Mouse (Mus musculus) myocyte (in vitro differentiated cells): ENCODE measurements around the gene Vmn2r106. TPM values are rescaled to one million over a fixed set of nuclear protein-coding genes. Genes with fewer than 3 reads are reported as not detected.

Experiments used
- H3K27me3 ChIP-seq: one replicate; pipeline ENCODE4 v1.6.1; 2011; ENCODE audit not compliant: control insufficient read depth, insufficient read depth, insufficient read length
- H3K36me3 ChIP-seq: one replicate; pipeline ENCODE4 v1.6.1; 2011; ENCODE audit not compliant: control insufficient read depth, insufficient read depth
- H3K4me2 ChIP-seq: one replicate; pipeline ENCODE4 v1.6.1; 2011; ENCODE audit warnings: low read depth, control low read depth
- H3K4me3 ChIP-seq: one replicate; pipeline ENCODE4 v1.5.1; 2011; ENCODE audit warnings: mild to moderate bottlenecking, control low read depth, moderate library complexity
- H3K79me2 ChIP-seq: one replicate; pipeline ENCODE4 v1.6.1; 2011; ENCODE audit not compliant: control insufficient read depth, insufficient read depth
- H3ac ChIP-seq: one replicate; pipeline ENCODE4 v1.6.1; 2011; ENCODE audit not compliant: control insufficient read depth, insufficient read length
- CEBPB ChIP-seq: IDR thresholded peaks from 2 replicates; pipeline ENCODE4 v1.6.1; 2011; ENCODE audit warnings: mild to moderate bottlenecking, moderate library complexity; ENCODE audit not compliant: poor library complexity, insufficient read depth, severe bottlenecking
- E2F4 ChIP-seq: IDR thresholded peaks from one replicate; pipeline ENCODE4 v1.6.1; 2011; ENCODE audit warnings: mild to moderate bottlenecking, control low read depth, moderate library complexity; ENCODE audit not compliant: insufficient read depth
- MAX ChIP-seq: IDR thresholded peaks from one replicate; pipeline ENCODE4 v1.6.1; 2011; ENCODE audit warnings: low read depth, mild to moderate bottlenecking, control low read depth
- MYOD1 ChIP-seq, 3 experiments: IDR thresholded peaks; one replicate each; pipeline ENCODE4 v1.6.1; 2011; ENCODE audit warnings: control low read depth in 2 of 3, low read depth in 2 of 3, mild to moderate bottlenecking in 2 of 3, moderate library complexity in 1 of 3; ENCODE audit not compliant: insufficient read length in 2 of 3, control insufficient read depth in 1 of 3
- MYOG ChIP-seq, 3 experiments: IDR thresholded peaks; one replicate each; pipeline ENCODE4 v1.6.1; 2011; ENCODE audit warnings: control low read depth in 2 of 3, low read depth in 2 of 3, mild to moderate bottlenecking in 2 of 3; ENCODE audit not compliant: insufficient read length in 2 of 3, control insufficient read depth in 1 of 3, insufficient read depth in 1 of 3
- POLR2A ChIP-seq: IDR thresholded peaks from one replicate; pipeline ENCODE4 v1.6.1; 2011; ENCODE audit warnings: low read depth, mild to moderate bottlenecking, control low read depth, moderate library complexity; ENCODE audit not compliant: insufficient read length
- POLR2AphosphoS2 ChIP-seq: IDR thresholded peaks from one replicate; pipeline ENCODE4 v1.6.1; 2011; ENCODE audit warnings: low read depth, control low read depth; ENCODE audit not compliant: insufficient read length
- REST ChIP-seq: IDR thresholded peaks from one replicate; pipeline ENCODE4 v1.6.1; 2011; ENCODE audit warnings: mild to moderate bottlenecking, control low read depth, moderate library complexity; ENCODE audit not compliant: insufficient read depth, insufficient read length
- SRF ChIP-seq: IDR thresholded peaks from one replicate; pipeline ENCODE4 v1.6.1; 2011; ENCODE audit warnings: low read depth; ENCODE audit not compliant: control insufficient read depth, insufficient read length
- TCF12 ChIP-seq: IDR thresholded peaks from one replicate; pipeline ENCODE4 v1.6.1; 2011; ENCODE audit warnings: mild to moderate bottlenecking, control low read depth; ENCODE audit not compliant: poor library complexity, insufficient read depth, severe bottlenecking
- TCF3 ChIP-seq: IDR thresholded peaks from one replicate; pipeline ENCODE4 v1.6.1; 2011; ENCODE audit warnings: low read depth, control low read depth; ENCODE audit not compliant: insufficient read length
- USF1 ChIP-seq: IDR thresholded peaks from one replicate; pipeline ENCODE4 v1.6.1; 2011; ENCODE audit warnings: low read depth, mild to moderate bottlenecking, control low read depth, moderate library complexity
- polyA plus RNA-seq: library from polyadenylated mRNA; unstranded; fragments of >200 nt; fragmentation: generic; extraction: Trizol; gene quantifications from one replicate; pipeline ENCODE4 v1.2.1, GENCODE M21; 2012; ENCODE audit warnings: missing spikeins

Vmn2r106 gene
- not detected for polyA plus RNA-seq

DNA sequence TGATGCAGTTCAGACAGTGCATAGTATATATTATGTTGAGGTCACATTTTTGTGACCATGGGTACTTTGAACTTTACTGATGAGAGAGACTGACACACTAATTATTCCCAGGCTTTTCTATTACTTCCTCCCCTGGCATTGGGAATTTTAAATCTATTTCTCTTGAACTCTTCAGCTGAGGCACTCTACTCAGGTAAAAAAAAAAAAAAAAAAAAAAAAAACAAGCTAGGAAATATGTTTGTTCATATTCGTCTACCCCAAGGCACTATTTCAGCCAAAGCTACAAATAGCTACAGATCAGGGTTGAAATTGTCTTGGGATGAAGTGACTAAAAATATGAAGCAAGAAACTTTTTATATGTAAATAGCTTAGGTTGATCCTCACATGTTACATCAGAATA, at the start of gene Vmn2r106:
Gene Vmn2r106, minus strand, starts transcription at position 101 of the 400 bp plus-strand sequence.
- no peaks in the 10 kb centered on the region for H3K36me3 ChIP-seq
- H3K4me3 ChIP-seq, result no peak within 1 kb of the TSS
- no peak within 1 kb of the TSS for H3K4me2 ChIP-seq
- H3K79me2 ChIP-seq, result no peaks in the 10 kb centered on the region
- no peak for TF ChIP-seq E2F4
- no peak for TF ChIP-seq USF1
- TF ChIP-seq POLR2AphosphoS2, result no peak
- TF ChIP-seq TCF12, result no peak
- no peak for TF ChIP-seq MYOG (IDR thresholded peaks at IDR 0.05; ENCODE audit: control insufficient read depth in 1 of 3, insufficient read depth in 1 of 3, insufficient read length in 2 of 3, low read depth in 2 of 3)
- no peak for TF ChIP-seq MAX
- TF ChIP-seq REST, result no peak
- TF ChIP-seq TCF3, result no peak
- no peak for TF ChIP-seq SRF
- TF ChIP-seq POLR2A, result no peak
- no peaks in the 10 kb centered on the region for H3K27me3 ChIP-seq
- H3ac ChIP-seq, result no peak within 1 kb of the TSS

DNA sequence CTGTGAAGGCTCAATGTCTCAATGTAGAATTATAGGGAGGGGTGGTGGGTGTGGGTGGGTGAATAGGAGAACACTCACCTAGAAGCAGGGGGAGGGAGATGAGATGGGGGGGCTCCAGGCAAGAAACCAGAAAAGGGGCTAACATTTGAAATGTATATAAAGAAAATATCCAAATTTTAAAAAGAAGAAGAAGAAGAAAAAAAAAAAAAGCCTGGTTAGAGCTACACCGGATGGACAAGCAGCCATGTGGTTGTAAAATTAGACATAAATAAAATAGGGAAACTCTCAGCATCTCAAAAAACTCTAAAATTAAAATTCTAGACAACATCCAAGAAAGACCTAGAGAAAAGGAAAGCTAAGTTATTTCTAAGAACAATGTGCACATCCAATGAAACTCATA, 20.4 kb upstream of the Vmn2r106 start:
- Histone ChIP-seq H3K4me2 (no peak overlapping the region), H3K27me3 (no peaks in the 10 kb centered on the region), H3ac (no peak overlapping the region), H3K4me3 (no peak overlapping the region), H3K36me3 (no peaks in the 10 kb centered on the region), H3K79me2 (no peaks in the 10 kb centered on the region)
- TF ChIP-seq TCF3 (no peak), E2F4 (no peak), POLR2AphosphoS2 (no peak), CEBPB (no peak), MAX (no peak), MYOD1 (IDR thresholded peaks at IDR 0.05; ENCODE audit: control insufficient read depth in 1 of 3, insufficient read length in 2 of 3, low read depth in 2 of 3) (no peak), POLR2A (no peak), SRF (no peak), USF1 (no peak), TCF12 (no peak)

DNA sequence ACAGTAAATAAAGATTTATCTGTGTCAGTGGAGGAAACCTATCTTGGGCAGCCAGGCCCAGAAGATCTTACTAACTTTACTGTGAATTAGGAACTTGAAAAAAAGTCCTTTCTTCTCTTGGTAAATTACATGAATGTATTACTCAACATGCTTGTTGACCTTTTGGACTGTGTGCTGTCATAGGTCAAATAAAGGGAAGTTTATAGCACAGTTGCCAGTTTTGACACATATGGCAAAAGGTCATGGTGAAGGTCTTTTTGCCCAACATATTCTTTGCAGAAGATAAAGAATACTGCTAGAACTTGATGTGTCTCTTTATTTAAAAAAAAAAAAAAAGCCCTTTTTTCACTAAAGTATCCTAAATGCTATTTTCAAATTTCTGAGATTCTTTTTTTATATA, 1.6 kb upstream of the Vmn2r106 start:
- no peak overlapping the region for H3K4me2 ChIP-seq
- no peaks in the 10 kb centered on the region for H3K79me2 ChIP-seq
- H3K4me3 ChIP-seq, result no peak overlapping the region
- no peak for TF ChIP-seq CEBPB
- TF ChIP-seq E2F4, result no peak
- TF ChIP-seq POLR2A, result no peak
- TF ChIP-seq SRF, result no peak
- TF ChIP-seq TCF3, result no peak
- TF ChIP-seq TCF12, result no peak
- TF ChIP-seq MYOG (IDR thresholded peaks at IDR 0.05; ENCODE audit: control insufficient read depth in 1 of 3, insufficient read depth in 1 of 3, insufficient read length in 2 of 3, low read depth in 2 of 3), result no peak
- no peak for TF ChIP-seq MYOD1 (IDR thresholded peaks at IDR 0.05; ENCODE audit: control insufficient read depth in 1 of 3, insufficient read length in 2 of 3, low read depth in 2 of 3)
- TF ChIP-seq MAX, result no peak
- no peak for TF ChIP-seq POLR2AphosphoS2
- no peak for TF ChIP-seq REST
- TF ChIP-seq USF1, result no peak
- H3K27me3 ChIP-seq, result no peaks in the 10 kb centered on the region
- no peaks in the 10 kb centered on the region for H3K36me3 ChIP-seq
- H3ac ChIP-seq, result no peak overlapping the region

DNA sequence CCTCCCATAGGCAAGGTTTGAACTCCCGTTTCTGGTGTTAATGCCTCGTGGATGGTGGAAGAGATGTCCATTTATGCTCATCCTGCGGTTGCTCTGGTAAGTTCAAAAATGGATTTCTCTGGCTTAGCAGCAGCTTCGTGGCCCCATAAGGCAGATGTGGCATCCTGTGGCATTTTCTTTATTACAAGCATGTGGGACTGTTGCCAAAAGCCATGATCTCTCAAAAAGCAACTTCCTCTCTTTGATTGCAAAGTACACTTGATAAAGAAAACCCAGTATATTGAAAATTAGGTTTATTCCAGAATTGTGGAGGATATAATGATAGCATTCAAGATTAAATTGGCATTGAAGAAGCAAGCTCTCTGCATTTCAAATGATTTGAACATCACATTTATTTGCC, 29.8 kb downstream of the Vmn2r106 start:
- no peak overlapping the region for H3K4me2 ChIP-seq
- H3K27me3 ChIP-seq, result no peaks in the 10 kb centered on the region
- no peak overlapping the region for H3K4me3 ChIP-seq
- no peak overlapping the region for H3ac ChIP-seq
- no peaks in the 10 kb centered on the region for H3K79me2 ChIP-seq
- TF ChIP-seq TCF3 (no peak), POLR2AphosphoS2 (no peak), MYOG (IDR thresholded peaks at IDR 0.05; ENCODE audit: control insufficient read depth in 1 of 3, insufficient read depth in 1 of 3, insufficient read length in 2 of 3, low read depth in 2 of 3) (no peak), E2F4 (no peak), POLR2A (no peak), USF1 (no peak), REST (no peak), MAX (no peak), TCF12 (no peak), SRF (no peak)
- no peaks in the 10 kb centered on the region for H3K36me3 ChIP-seq

DNA sequence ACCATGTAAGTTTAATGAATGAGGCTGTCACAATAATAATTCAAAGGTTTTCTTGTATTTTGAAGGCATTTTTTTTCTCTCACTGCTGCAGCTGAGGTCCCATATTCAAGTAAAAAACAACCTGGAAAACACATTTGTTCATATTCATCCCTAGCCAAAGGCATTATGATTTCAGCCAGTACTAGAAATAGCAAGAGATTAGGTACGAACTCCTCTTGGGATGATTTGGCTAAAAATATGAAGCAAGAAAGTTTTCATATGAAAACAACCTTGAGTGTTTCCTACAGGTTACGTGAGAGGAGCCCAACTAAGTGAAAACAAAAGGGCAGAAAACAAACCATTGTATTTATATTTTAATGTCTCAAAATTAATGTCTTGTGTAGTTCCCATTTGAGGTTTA, 50.4 kb downstream of the Vmn2r106 start, which contains the start of gene Vmn2r105:
Gene Vmn2r105, minus strand, starts transcription at position 101 of the 400 bp plus-strand sequence.
- no peaks in the 10 kb centered on the region for H3K79me2 ChIP-seq
- TF ChIP-seq MYOD1 (IDR thresholded peaks at IDR 0.05; ENCODE audit: control insufficient read depth in 1 of 3, insufficient read length in 2 of 3, low read depth in 2 of 3), result no peak
- H3K4me3 ChIP-seq, result no peak within 1 kb of the TSS
- H3K36me3 ChIP-seq, result no peaks in the 10 kb centered on the region
- H3K27me3 ChIP-seq, result no peaks in the 10 kb centered on the region
- H3ac ChIP-seq, result no peak within 1 kb of the TSS
- no peak within 1 kb of the TSS for H3K4me2 ChIP-seq

Other genes starting within 250 kb of the Vmn2r106 start
- not detected for gene Vmn2r104, start 237.2 kb downstream of the Vmn2r106 start, polyA plus RNA-seq
- not detected for gene Fpr-rs7, start 171.3 kb downstream of the Vmn2r106 start, polyA plus RNA-seq
- not detected for gene Fpr-rs6, start 102.5 kb downstream of the Vmn2r106 start, polyA plus RNA-seq
- gene Vmn2r105, start 50.5 kb downstream of the Vmn2r106 start, polyA plus RNA-seq, result not detected
- gene Vmn2r107, start 59.7 kb upstream of the Vmn2r106 start, polyA plus RNA-seq, result not detected
- gene Vmn1r224, start 128.6 kb upstream of the Vmn2r106 start, polyA plus RNA-seq, result not detected
- gene Vmn2r108, start 195.8 kb upstream of the Vmn2r106 start, polyA plus RNA-seq, result not detected
- not detected for gene Vmn1r225, start 212.6 kb upstream of the Vmn2r106 start, polyA plus RNA-seq